Mouse (Mus musculus) telencephalon, adult 2 months (tissue): ENCODE measurements around the gene Olfr1154.

Source experiments
- DNase-seq: peaks from one replicate; pipeline ENCODE4 v3.0.0-alpha.2; 2011; ENCODE audit warnings: low read depth, low spot score

The Olfr1154 gene

DNA sequence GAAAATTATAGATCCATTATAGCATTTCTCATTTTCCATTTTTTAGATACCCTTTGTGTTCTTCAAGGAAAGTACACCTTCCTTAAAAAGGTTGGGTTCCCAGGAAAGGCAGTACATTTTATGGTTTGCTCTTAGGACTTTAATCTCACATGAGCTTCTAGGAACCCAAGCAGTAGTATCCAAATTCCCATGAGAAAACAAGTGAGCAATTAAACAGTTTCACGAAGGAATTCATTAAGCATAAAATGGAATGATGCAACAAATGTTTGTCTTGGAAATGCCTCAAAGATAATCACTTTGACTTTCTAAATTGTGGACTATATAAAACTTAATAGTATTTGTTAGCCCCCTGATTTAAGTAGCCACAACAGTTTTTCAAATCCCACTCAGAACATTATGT is at the start of gene Olfr1154:
TSS of gene Olfr1154 (minus strand) at position 101 of the 400 bp plus-strand sequence.
- DNase-seq, result no peak

DNA sequence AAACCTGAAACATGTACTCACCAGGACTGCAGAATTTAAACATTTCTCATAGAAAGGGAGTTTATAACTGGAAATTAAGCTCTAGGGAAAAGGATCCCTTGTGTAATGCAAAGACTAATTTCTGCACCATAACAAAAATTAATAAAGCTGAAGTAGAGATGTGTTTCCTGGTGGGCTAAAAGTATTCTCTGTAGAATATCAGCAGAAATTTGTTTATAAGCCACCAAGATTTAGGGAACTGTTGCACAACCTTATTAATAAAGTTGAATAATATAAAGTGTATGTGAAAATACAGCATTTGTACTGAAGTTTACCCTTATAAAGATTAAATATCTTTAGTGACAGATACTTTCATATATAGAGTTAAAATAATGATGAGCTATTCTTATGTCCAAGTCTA is 48.0 kb upstream of the Olfr1154 start, which contains the start of gene Olfr1156:
TSS of gene Olfr1156 (minus strand) at position 101 of the 400 bp plus-strand sequence.
- DNase-seq, result no peak

DNA sequence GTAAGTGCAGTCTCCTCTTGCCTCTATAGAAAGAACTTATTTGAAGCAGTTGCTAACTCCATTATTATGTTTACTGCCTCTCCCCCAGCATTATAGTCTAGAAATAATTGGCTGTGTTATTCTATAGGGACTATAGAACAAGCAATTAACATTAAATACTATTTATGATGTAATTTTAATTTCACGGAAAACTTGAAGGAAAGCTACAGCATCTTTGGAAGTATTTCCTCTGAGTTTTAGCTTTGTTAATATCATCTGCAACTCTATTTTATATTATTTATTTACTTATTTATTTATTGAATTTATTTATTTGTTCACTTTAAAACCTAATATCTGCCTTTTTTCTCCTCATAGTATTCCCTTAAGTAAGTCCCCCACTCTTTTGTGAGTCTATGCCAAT is 40.1 kb upstream of the Olfr1154 start, which contains the start of gene Olfr1155:
TSS of gene Olfr1155 (minus strand) at position 101 of the 400 bp plus-strand sequence.
- DNase-seq, result no peak

DNA sequence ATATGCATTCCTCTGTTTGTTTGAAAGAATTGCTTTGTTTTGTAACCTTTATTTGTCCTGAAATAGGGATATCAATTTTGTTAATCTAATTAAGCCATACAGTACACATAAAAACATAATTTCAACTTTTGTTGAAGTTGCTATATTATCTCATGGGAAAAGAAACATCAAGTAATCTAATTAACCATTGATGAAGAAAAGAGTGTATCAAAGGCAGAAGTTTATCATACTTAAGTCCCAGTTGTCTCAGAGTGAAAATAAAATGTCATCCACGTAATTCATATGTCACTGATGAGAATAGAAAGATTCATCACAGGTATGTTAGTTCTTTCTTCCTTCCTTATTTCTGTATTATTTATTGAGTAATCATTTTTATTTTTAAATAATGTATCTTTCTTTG is 10.3 kb downstream of the Olfr1154 start, which contains the start of gene Olfr1153:
TSS of gene Olfr1153 (plus strand) at position 301 of the 400 bp plus-strand sequence.
- no peak for DNase-seq

DNA sequence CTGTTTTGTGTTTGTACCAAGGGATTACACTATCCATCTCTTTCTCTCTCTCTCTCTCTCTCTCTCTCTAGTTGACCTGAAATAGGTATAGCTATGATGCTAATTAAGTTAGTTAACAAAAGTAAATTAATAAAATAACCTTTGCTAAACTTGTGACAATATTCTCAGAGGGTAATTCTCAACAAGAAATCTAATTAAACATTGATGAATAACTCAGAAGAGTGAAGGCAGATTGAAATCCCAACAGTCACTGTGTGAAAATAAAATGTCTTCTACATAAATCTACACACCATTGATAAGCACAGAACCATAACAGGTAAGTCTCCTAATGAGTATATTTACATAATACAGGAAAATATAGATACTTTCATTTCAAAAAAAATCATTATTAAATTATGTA is 38.8 kb downstream of the Olfr1154 start, which contains the start of gene Olfr1152:
TSS of gene Olfr1152 (plus strand) at position 301 of the 400 bp plus-strand sequence.
- DNase-seq, result no peak

DNA sequence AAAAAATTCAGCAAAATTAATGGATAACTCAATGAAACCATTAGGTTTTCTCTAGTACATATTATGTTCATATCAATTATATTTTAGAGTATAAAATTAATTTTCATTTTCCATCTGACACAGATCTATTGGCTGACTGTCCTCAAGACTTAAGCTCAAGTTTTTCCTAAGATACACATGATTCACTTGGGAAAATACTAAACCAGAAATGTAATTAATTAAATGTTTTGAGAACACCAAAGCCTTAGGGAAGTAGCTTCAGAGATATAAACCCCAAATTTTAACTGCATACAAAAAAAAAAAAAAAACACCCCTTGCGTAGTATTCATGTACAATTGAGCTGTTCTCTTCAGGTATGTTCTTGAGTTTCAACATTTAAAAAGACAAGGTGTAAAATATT is 49.4 kb downstream of the Olfr1154 start, which contains the start of gene Olfr1151:
TSS of gene Olfr1151 (plus strand) at position 301 of the 400 bp plus-strand sequence.
- no peak for DNase-seq
